Mouse (Mus musculus) lung, embryonic 16.5 days (tissue): Measurements from ENCODE around the gene Slc27a4. TPM values are rescaled to one million over a fixed set of nuclear protein-coding genes. Genes with fewer than 3 reads are reported as not detected.

Experiments used
- ATAC-seq: fragments of 200-750 bp; cut with Nextera tagmentation; 2 replicates; pipeline ENCODE4 v1.8.0; 2017; ENCODE audit warnings: low read depth, mild to moderate bottlenecking, moderate library complexity
- H3K27ac ChIP-seq: fragments of 300-500 bp; sonication (generic); 2 replicates; pipeline ENCODE4 v1.5.1; 2014; ENCODE audit warnings: mild to moderate bottlenecking, control low read depth, low read length
- H3K27me3 ChIP-seq: fragments of 300-500 bp; sonication (generic); 2 replicates; pipeline ENCODE4 v1.6.1; 2014; ENCODE audit warnings: low read depth, low read length, mixed read lengths; ENCODE audit not compliant: control insufficient read depth, insufficient read depth
- H3K36me3 ChIP-seq: fragments of 300-500 bp; sonication (generic); 2 replicates; pipeline ENCODE4 v1.6.1; 2014; ENCODE audit warnings: low read length; ENCODE audit not compliant: control insufficient read depth, insufficient read depth
- H3K4me1 ChIP-seq: fragments of 300-500 bp; sonication (generic); replicated peaks from 2 replicates; pipeline ENCODE4 v1.6.1; 2014; ENCODE audit warnings: low read length, mixed read lengths; ENCODE audit not compliant: control insufficient read depth, insufficient read depth
- H3K4me2 ChIP-seq: fragments of 300-500 bp; sonication (generic); 2 replicates; pipeline ENCODE4 v1.6.1; 2014; ENCODE audit warnings: low read depth, low read length, control low read depth
- H3K4me3 ChIP-seq: fragments of 300-500 bp; sonication (generic); 2 replicates; pipeline ENCODE4 v1.5.1; 2014; ENCODE audit warnings: mild to moderate bottlenecking, low read length, control low read depth
- H3K9ac ChIP-seq: fragments of 300-500 bp; sonication (generic); 2 replicates; pipeline ENCODE4 v1.6.1; 2014; ENCODE audit warnings: low read length, control low read depth
- H3K9me3 ChIP-seq: fragments of 300-500 bp; sonication (generic); 2 replicates; pipeline ENCODE4 v1.6.1; 2016; ENCODE audit warnings: low read length; ENCODE audit not compliant: control insufficient read depth
- WGBS: fragments of 180-500 bp; shearing (Covaris S2); extraction: QIAGEN DNeasy Blood & Tissue Kit; methylation state at CpG from one replicate; pipeline ENCODE4 v1.1.7; 2014; 5-methylcytosine and 5-hydroxymethylcytosine counted together
- polyA plus RNA-seq: library from polyadenylated mRNA; unstranded; fragments of >200 nt; fragmentation: Nextera tagmentation; extraction: Ambion mirVana; gene quantifications from 2 replicates; pipeline ENCODE4 v1.2.1, GENCODE M21; 2015

Slc27a4 gene
- 11.7 and 13.3 TPM in 2 replicates for polyA plus RNA-seq

DNA sequence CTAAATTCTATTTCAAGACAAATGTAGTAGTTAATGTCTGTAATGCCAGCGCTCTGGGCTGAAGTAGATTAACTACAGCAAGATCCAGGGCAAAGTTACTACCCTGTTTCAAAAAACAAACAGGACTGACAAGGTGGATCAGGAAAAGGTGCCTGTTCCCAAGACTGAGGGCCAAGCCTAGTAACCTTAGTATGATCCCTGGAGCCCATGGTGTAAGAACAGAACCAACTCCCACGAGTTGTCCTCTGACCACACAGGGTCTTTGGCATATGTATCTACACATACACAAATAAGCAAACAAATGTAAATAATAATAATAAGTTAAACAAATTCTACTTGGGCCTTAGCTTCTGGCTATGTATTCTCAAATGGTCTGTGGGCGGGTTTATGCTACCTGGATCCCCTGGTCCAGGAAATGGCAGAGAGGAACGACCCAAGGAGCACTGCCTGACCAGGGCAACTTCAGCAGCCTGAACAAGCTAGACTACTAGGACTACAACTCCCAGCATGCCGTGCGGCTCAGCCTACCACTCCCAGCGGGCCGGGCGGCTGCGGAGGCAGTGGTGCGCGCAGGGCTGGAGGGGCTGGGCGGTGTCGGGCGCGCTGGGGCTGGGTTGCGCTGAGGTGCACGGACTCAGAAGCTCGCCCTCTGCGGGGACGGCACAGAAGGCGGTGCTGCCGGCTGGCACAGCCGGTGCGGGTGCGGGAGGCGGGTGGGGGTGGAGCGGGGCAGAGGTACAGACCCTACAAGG is at the start of gene Slc27a4:
Gene Slc27a4, plus strand, starts transcription at position 560 of the 752 bp plus-strand sequence.
- no peaks in the 10 kb centered on the region for H3K9me3 ChIP-seq
- ATAC-seq: peak; percentile 99
- peak within 1 kb of the TSS; percentile 66 for H3K4me2 ChIP-seq
- H3K27ac ChIP-seq: peak within 1 kb of the TSS; percentile 37; the same call in 1 of the 2 replicates
- H3K27me3 ChIP-seq: no peaks in the 10 kb centered on the region
- peak within 1 kb of the TSS; percentile 78 for H3K9ac ChIP-seq
- WGBS: 4% methylated on average over 27 of the region's 28 CpGs
- peak within 1 kb of the TSS; percentile 72 for H3K4me3 ChIP-seq
- H3K4me1 ChIP-seq: peaks cover 8% of the 10 kb centered on the region
- peaks cover 9% of the 10 kb centered on the region for H3K36me3 ChIP-seq

DNA sequence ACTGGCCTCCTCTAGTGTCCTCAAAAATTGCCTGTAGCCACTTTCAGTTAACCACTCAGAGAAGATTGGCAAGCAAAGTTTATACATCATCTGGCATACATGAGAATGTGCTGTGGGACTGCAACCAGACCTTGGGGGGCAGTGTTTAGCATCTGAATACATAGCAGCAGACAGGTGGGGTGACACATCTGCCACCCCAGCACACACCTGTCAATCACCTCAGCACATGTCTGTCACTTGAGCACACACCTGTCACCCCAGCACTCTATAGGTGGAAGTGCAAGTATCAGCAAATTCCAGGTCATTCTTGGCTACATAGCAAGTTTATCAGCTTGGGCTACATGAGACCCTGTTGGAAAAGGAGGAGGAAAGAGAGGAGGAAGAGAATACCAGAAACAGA is 46.7 kb upstream of the Slc27a4 start:
- H3K9ac ChIP-seq: no peak overlapping the region
- H3K27ac ChIP-seq: no peak overlapping the region
- no peak overlapping the region for H3K4me3 ChIP-seq
- no peaks in the 10 kb centered on the region for H3K36me3 ChIP-seq
- no peaks in the 10 kb centered on the region for H3K9me3 ChIP-seq
- H3K4me1 ChIP-seq: no peaks in the 10 kb centered on the region
- peaks cover 9% of the 10 kb centered on the region for H3K27me3 ChIP-seq
- no peak for ATAC-seq
- H3K4me2 ChIP-seq: no peak overlapping the region

DNA sequence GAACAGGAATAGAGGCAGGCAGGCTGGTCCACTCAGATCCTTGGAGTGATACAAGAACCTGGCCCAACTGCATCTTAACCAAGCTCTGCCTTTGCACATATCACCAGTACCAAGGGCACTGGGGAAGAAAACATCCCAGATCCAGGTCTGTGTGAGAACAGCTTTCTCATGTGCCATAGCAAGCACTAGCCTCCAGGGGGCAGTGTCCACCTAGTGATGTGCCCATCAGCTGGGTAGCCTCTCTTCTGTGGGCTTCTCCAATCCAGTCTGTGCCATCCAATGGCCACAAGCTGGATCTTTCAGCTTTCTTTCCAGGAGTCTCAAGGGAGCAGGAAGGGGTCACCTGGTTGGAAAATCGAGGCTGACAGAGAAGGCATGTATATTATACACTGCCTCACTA is 37.6 kb upstream of the Slc27a4 start:
- Histone ChIP-seq H3K9me3 (no peaks in the 10 kb centered on the region), H3K36me3 (no peaks in the 10 kb centered on the region), H3K4me3 (no peak overlapping the region), H3K9ac (no peak overlapping the region), H3K4me2 (no peak overlapping the region), H3K4me1 (0 out of 2 replicates have a peak, but pooled peaks cover 2% of the 10 kb centered on the region), H3K27me3 (no peaks in the 10 kb centered on the region), H3K27ac (no peak overlapping the region)
- WGBS: 0% methylated on average over 1 of the region's 1 CpGs
- ATAC-seq: peak; percentile 58; the same call in 1 of the 2 replicates

DNA sequence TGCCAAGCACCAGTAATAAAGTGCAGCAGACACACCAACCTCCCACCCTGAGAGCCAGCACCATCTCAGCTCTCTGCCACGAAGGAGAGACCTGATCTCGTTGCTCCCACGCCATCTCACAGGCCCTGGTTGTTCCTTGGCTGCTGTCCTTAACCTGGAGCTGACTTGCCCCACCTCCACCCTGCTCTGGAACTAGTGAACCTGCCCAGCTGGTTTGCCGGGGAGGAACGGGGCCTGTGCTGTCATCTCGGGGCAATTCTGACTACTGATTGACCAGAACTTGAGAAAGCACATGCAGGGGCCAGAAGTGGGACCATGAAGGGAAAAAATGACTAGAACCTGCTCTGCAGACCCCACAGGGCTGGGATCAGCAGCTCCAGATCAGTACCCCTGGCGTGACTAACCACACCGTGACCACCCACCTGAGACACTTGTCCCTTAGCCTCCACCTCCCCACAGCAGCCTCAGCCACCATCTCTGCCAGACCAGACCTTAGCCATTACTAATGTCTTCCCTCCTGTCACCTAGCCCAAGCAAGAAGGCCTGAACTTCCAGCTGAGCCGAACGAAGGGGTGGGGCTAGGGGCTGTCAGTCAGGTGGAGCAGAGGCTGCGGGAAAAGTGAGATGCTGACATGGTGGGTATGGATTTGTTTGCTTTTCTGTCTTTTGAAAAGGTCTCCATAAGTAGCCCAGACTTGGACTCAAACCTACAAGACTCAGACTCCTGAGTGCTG is 34.3 kb upstream of the Slc27a4 start:
- Histone ChIP-seq H3K4me2 (no peak overlapping the region), H3K36me3 (no peaks in the 10 kb centered on the region), H3K9ac (no peak overlapping the region), H3K27me3 (no peaks in the 10 kb centered on the region), H3K27ac (0 out of 2 replicates have a peak overlapping the region, but pooled peaks have one; percentile 2), H3K9me3 (no peaks in the 10 kb centered on the region), H3K4me3 (no peak overlapping the region), H3K4me1 (0 out of 2 replicates have a peak, but pooled peaks cover 2% of the 10 kb centered on the region)
- ATAC-seq: peak; percentile 59; the same call in 1 of the 2 replicates
- WGBS: 41% methylated on average over 11 of the region's 11 CpGs

DNA sequence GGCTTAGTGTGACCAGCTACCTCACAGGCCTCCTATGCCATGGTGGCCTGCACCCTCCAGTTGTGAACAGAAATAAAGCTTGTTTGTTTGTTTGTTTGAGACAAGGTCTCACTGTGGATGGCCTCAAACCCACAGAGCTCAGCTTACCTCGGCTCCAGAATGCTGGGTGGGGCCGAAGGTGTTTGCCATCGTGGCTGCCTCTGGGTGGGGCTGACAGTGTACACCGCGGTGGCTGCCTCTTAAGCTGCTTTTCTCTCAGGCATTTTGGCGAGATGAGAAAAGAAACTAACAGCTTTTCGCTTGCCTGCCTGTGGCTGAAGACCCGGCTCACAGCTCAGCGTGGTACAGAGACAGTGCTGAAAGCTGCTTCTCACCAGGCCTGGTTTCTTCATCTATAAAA is 33.5 kb upstream of the Slc27a4 start:
- ATAC-seq: no peak
- Histone ChIP-seq H3K4me1 (0 out of 2 replicates have a peak, but pooled peaks cover 2% of the 10 kb centered on the region), H3K4me2 (no peak overlapping the region), H3K9me3 (no peaks in the 10 kb centered on the region), H3K27me3 (no peaks in the 10 kb centered on the region), H3K9ac (no peak overlapping the region), H3K36me3 (no peaks in the 10 kb centered on the region), H3K4me3 (no peak overlapping the region), H3K27ac (no peak overlapping the region)
- 50% methylated on average over 9 of the region's 9 CpGs for WGBS

DNA sequence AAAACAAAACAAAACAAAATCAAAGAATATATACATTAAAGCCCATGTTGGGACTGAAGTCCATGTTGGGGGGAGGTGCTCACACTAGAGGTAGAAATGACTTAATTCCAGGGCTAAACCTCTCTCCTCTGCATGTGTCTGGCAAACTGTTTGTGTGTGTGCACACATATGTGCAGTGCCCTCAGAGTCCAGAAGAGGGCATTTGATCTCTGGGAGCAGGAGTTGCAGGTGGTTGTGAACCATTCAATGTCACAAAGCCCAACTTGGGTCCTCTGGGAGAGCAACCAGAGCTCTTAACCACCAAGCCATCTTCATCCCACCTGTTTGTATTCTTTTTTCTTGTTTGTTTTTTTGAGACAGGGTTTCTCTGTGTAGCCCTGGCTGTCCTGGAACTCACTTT is 32.3 kb upstream of the Slc27a4 start:
- no peak overlapping the region for H3K4me2 ChIP-seq
- no peak for ATAC-seq
- no peaks in the 10 kb centered on the region for H3K9me3 ChIP-seq
- H3K4me3 ChIP-seq: no peak overlapping the region
- no peaks in the 10 kb centered on the region for H3K27me3 ChIP-seq
- no peak overlapping the region for H3K9ac ChIP-seq
- 0 out of 2 replicates have a peak, but pooled peaks cover 2% of the 10 kb centered on the region for H3K4me1 ChIP-seq
- H3K36me3 ChIP-seq: no peaks in the 10 kb centered on the region
- H3K27ac ChIP-seq: no peak overlapping the region

DNA sequence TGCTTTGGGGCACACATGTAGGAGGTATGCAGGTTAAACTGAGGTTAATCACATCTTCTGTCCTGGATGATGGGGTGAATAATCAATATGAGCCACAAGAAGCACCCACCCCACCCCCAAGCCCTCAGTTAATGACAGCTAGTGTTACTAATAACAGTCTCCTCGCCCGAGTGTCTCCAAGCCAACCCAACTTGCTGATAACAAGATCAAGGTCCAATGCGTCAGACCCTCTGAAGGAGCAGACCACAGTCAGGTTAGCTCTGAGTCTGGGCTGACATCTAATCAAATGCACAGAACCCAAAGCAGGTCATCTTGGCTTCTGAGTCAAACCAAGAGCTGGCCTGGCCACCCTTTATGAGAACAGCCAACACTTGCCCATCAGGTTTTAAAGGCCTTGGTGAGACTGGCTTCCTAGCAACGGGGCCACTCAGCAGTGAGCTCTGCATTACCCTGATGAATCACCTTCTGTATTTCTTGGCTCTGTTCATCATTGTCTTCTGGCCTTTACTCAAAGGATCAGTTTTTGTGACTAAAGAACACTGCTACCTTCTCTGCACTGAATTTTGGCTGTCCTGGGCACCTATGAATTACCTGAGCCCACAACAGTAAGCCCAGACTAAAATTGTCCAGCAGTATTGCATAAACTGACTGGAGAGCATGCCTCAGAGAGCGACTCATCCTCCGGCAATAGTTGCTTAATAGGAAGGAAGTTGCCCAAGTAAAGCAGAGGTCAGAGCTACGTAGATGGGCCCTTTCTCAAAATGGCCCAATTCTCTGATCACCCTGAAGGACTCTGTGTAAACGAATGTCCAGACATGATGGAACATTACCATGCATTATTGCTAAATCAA is 30.6 kb upstream of the Slc27a4 start:
- H3K4me1 ChIP-seq: 0 out of 2 replicates have a peak, but pooled peaks cover 2% of the 10 kb centered on the region
- no peaks in the 10 kb centered on the region for H3K9me3 ChIP-seq
- no peak for ATAC-seq
- H3K36me3 ChIP-seq: peaks cover 1% of the 10 kb centered on the region
- H3K9ac ChIP-seq: no peak overlapping the region
- no peaks in the 10 kb centered on the region for H3K27me3 ChIP-seq
- 59% methylated on average over 8 of the region's 8 CpGs for WGBS
- H3K4me2 ChIP-seq: no peak overlapping the region
- no peak overlapping the region for H3K4me3 ChIP-seq
- no peak overlapping the region for H3K27ac ChIP-seq

DNA sequence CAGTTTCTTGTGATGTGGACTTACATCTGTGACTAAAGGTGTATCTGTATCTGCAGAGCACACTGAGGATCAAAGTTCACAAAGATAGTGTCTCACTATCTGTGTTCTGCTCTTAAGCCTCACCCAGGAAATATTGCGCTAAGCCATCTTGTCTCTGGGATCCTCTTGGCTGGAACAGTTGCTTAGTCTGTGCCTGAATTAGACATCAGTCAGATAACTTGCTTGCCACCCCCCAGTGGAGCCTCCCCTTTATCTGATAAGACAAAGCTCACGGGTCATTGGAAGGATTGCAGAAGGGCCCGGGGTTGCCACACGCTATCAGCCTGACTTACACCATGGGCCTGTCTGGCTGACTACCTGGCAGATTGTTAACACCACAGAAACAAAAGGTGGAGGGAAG is 29.1 kb upstream of the Slc27a4 start:
- Histone ChIP-seq H3K4me1 (0 out of 2 replicates have a peak, but pooled peaks cover under 1% of the 10 kb centered on the region), H3K9ac (no peak overlapping the region), H3K27me3 (no peaks in the 10 kb centered on the region), H3K27ac (no peak overlapping the region), H3K4me2 (no peak overlapping the region), H3K9me3 (no peaks in the 10 kb centered on the region), H3K4me3 (no peak overlapping the region), H3K36me3 (peaks cover 15% of the 10 kb centered on the region)
- 76% methylated on average over 4 of the region's 4 CpGs for WGBS
- no peak for ATAC-seq
